Mouse (Mus musculus) MEL (cell line): ENCODE data around the gene Dgcr8.

Experiments used
- CTCF ChIP-seq, 3 experiments: IDR thresholded peaks in 2 of 3; conservative IDR thresholded peaks in 1 of 3; 2 replicates each; pipeline ENCODE4 v1.5.1; 2011 to 2012; ENCODE audit warnings: low read length in 3 of 3, low read depth in 2 of 3, mild to moderate bottlenecking in 2 of 3, improper control_type of control experiment in 1 of 3, inconsistent platforms in 1 of 3, mixed read lengths in 1 of 3, moderate library complexity in 1 of 3; ENCODE audit not compliant: control insufficient read depth in 1 of 3, insufficient read depth in 1 of 3, poor library complexity in 1 of 3, severe bottlenecking in 1 of 3
- EP300 ChIP-seq, 2 experiments: IDR thresholded peaks; 2 replicates each; pipeline ENCODE4 v1.6.1; 2011; ENCODE audit warnings: improper control_type of control experiment in 2 of 2, low read length in 2 of 2, low read depth in 1 of 2, mild to moderate bottlenecking in 1 of 2
- MAFK ChIP-seq: IDR thresholded peaks from 2 replicates; pipeline ENCODE4 v1.6.1; 2011; ENCODE audit warnings: low read depth, mild to moderate bottlenecking, low read length, improper control_type of control experiment, borderline replicate concordance
- SMC3 ChIP-seq: IDR thresholded peaks from 2 replicates; pipeline ENCODE4 v1.6.1; 2011; ENCODE audit warnings: low read depth, low read length, improper control_type of control experiment

GRCm38 (mm10) chr16:18252736-18253135 lies 36.3 kb downstream of the Dgcr8 start:
- TF ChIP-seq CTCF (IDR thresholded peaks at IDR 0.05 in 2 of 3, conservative IDR thresholded peaks at IDR 0.05 in 1 of 3; ENCODE audit: control insufficient read depth in 1 of 3, insufficient read depth in 1 of 3, low read depth in 2 of 3, low read length in 3 of 3, poor library complexity in 1 of 3, severe bottlenecking in 1 of 3) (no peak), MAFK (no peak), EP300 (IDR thresholded peaks at IDR 0.05; ENCODE audit: low read depth in 1 of 2, low read length in 2 of 2) (no peak), SMC3 (no peak)
